Mouse (Mus musculus) megakaryocyte, embryonic 14.5 days (primary cell): ENCODE data around the gene Dynlt1a.
"Not testable (repeated sequence)": the region's sequence is repeated elsewhere in the genome, so short reads cannot be mapped to it uniquely, and the experiment has no call there.

Source experiments
- FLI1 ChIP-seq: IDR thresholded peaks from 2 replicates; pipeline ENCODE4 v1.6.1; 2012; ENCODE audit warnings: low read length, inconsistent platforms, mixed read lengths
- GATA1 ChIP-seq: IDR thresholded peaks from 3 replicates; pipeline ENCODE4 v1.6.1; 2012; ENCODE audit warnings: mixed read lengths, low read length, inconsistent platforms, borderline replicate concordance

- TF ChIP-seq GATA1, FLI1: not testable (repeated sequence)
These were observed 25.4 kb upstream of the Dynlt1a start for GRCm38 (mm10) chr17:6342606-6343294.
